Mouse (Mus musculus): ENCODE results near the gene Retn.

- no peak for TF ChIP-seq GATA1 (IDR thresholded peaks at IDR 0.05; ENCODE audit: borderline replicate concordance, low read length)
- TF ChIP-seq FLI1 (IDR thresholded peaks at IDR 0.05; ENCODE audit: low read length): no peak
These were observed 21.5 kb downstream of the Retn start for GRCm38 (mm10) chr8:3676993-3677579.

All from megakaryocyte, embryonic 14.5 days (primary cell).